Mouse (Mus musculus): ENCODE measurements around the gene Fbxl19. TPM values are rescaled to one million over a fixed set of nuclear protein-coding genes. Genes with fewer than 3 reads are reported as not detected.

Gene Fbxl19
- 7.4 and 15.2 TPM in 2 replicates for polyA plus RNA-seq (2014; fragmentation: Nextera tagmentation; extraction: Ambion mirVana)

GRCm38 (mm10) chr7:127744366-127745045 is at the start of gene Fbxl19:
Fbxl19 (plus strand) TSS chr7:127744543.
- peak within 1 kb of the TSS; percentile 41 for H3K9ac ChIP-seq (replicated peaks; ENCODE audit: low read length)
- ATAC-seq (ENCODE audit: low FRiP score, low TSS enrichment) = no peak
- peak; percentile 85 for DNase-seq
- H3K4me2 ChIP-seq (ENCODE audit: low read length) = peak within 1 kb of the TSS; percentile 83
- H3K4me1 ChIP-seq (ENCODE audit: control insufficient read depth, insufficient read depth, low read length) = peaks cover 18% of the 10 kb centered on the region
- no peaks in the 10 kb centered on the region for H3K9me3 ChIP-seq (ENCODE audit: control insufficient read depth, low read length)
- peak within 1 kb of the TSS; percentile 89 for H3K27ac ChIP-seq (replicated peaks; ENCODE audit: low read depth, low read length)
- H3K4me3 ChIP-seq (replicated peaks; ENCODE audit: low read depth, low read length) = peak within 1 kb of the TSS; percentile 93
- peaks cover 17% of the 10 kb centered on the region for H3K36me3 ChIP-seq (ENCODE audit: control insufficient read depth, insufficient read depth, low read length)
- H3K27me3 ChIP-seq (ENCODE audit: control insufficient read depth, insufficient read depth, low read length) = no peaks in the 10 kb centered on the region
- WGBS = under 1% methylated on average over 26 of the region's 26 CpGs

- no peaks in the 10 kb centered on the region for H3K4me1 ChIP-seq (ENCODE audit: control insufficient read depth, insufficient read depth, low read length)
- H3K9ac ChIP-seq (replicated peaks; ENCODE audit: low read length) = no peak overlapping the region
- no peak overlapping the region for H3K4me2 ChIP-seq (ENCODE audit: low read length)
- no peak for DNase-seq
- ATAC-seq (ENCODE audit: low FRiP score, low TSS enrichment) = no peak
- H3K36me3 ChIP-seq (ENCODE audit: control insufficient read depth, insufficient read depth, low read length) = peaks cover 38% of the 10 kb centered on the region
- H3K27ac ChIP-seq (replicated peaks; ENCODE audit: low read depth, low read length) = no peak overlapping the region
- WGBS = 85% methylated on average over 6 of the region's 6 CpGs
- no peaks in the 10 kb centered on the region for H3K27me3 ChIP-seq (ENCODE audit: control insufficient read depth, insufficient read depth, low read length)
- H3K9me3 ChIP-seq (ENCODE audit: control insufficient read depth, low read length) = no peaks in the 10 kb centered on the region
- H3K4me3 ChIP-seq (replicated peaks; ENCODE audit: low read depth, low read length) = no peak overlapping the region
Measured at GRCm38 (mm10) chr7:127698986-127699385, 45.4 kb upstream of the Fbxl19 start.

DNA sequence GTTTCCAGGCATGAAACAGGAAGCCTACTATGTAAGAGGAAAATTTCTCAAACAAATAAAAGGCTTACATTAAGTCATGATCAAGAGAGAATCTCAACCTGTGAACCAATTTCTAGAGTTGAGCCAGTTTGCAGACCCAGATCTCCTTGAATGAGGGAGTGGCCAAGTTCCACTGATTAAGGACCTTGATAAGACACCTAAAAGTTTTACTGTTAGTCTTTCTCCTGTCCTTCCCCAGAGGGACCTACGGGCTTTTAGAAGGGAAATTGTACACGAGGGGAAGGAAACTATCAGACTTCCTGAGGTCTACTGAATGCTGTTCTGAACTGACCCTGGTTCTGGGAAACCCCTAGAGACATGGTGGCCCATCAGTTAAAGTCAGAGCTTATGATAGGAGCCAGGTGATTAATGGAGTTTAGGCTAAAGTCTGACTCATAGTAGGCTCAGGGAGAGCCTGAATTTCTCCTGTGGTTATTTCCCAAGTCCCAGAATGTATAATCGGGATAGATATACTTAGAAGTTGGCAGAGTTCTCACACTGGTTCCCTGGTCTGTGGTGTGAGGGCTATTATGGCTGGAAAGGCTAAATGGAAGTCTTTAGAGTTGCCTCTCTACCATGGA is 43.5 kb upstream of the Fbxl19 start:
- Histone ChIP-seq H3K4me3 (replicated peaks; ENCODE audit: low read depth, low read length) (no peak overlapping the region), H3K4me2 (ENCODE audit: low read length) (no peak overlapping the region), H3K27ac (replicated peaks; ENCODE audit: low read depth, low read length) (no peak overlapping the region), H3K9ac (replicated peaks; ENCODE audit: low read length) (no peak overlapping the region), H3K4me1 (ENCODE audit: control insufficient read depth, insufficient read depth, low read length) (no peaks in the 10 kb centered on the region), H3K9me3 (ENCODE audit: control insufficient read depth, low read length) (no peaks in the 10 kb centered on the region), H3K36me3 (ENCODE audit: control insufficient read depth, insufficient read depth, low read length) (peaks cover 53% of the 10 kb centered on the region), H3K27me3 (ENCODE audit: control insufficient read depth, insufficient read depth, low read length) (no peaks in the 10 kb centered on the region)
- ATAC-seq (ENCODE audit: low FRiP score, low TSS enrichment) = no peak
- 93% methylated on average over 3 of the region's 3 CpGs for WGBS
- DNase-seq = no peak

- no peak for DNase-seq
- 96% methylated on average over 8 of the region's 8 CpGs for WGBS
- H3K9me3 ChIP-seq (ENCODE audit: control insufficient read depth, low read length) = no peaks in the 10 kb centered on the region
- H3K4me1 ChIP-seq (ENCODE audit: control insufficient read depth, insufficient read depth, low read length) = peaks cover 12% of the 10 kb centered on the region
- peaks cover 53% of the 10 kb centered on the region for H3K36me3 ChIP-seq (ENCODE audit: control insufficient read depth, insufficient read depth, low read length)
- no peak overlapping the region for H3K4me3 ChIP-seq (replicated peaks; ENCODE audit: low read depth, low read length)
- no peaks in the 10 kb centered on the region for H3K27me3 ChIP-seq (ENCODE audit: control insufficient read depth, insufficient read depth, low read length)
- no peak overlapping the region for H3K27ac ChIP-seq (replicated peaks; ENCODE audit: low read depth, low read length)
- no peak overlapping the region for H3K4me2 ChIP-seq (ENCODE audit: low read length)
- ATAC-seq (ENCODE audit: low FRiP score, low TSS enrichment) = no peak
- H3K9ac ChIP-seq (replicated peaks; ENCODE audit: low read length) = no peak overlapping the region
Measured at GRCm38 (mm10) chr7:127703561-127704178, 40.7 kb upstream of the Fbxl19 start.

- H3K4me1 ChIP-seq (ENCODE audit: control insufficient read depth, insufficient read depth, low read length) = peaks cover 18% of the 10 kb centered on the region
- H3K9ac ChIP-seq (replicated peaks; ENCODE audit: low read length) = no peak overlapping the region
- WGBS = 82% methylated on average over 6 of the region's 6 CpGs
- no peak overlapping the region for H3K27ac ChIP-seq (replicated peaks; ENCODE audit: low read depth, low read length)
- H3K27me3 ChIP-seq (ENCODE audit: control insufficient read depth, insufficient read depth, low read length) = no peaks in the 10 kb centered on the region
- peaks cover 48% of the 10 kb centered on the region for H3K36me3 ChIP-seq (ENCODE audit: control insufficient read depth, insufficient read depth, low read length)
- H3K9me3 ChIP-seq (ENCODE audit: control insufficient read depth, low read length) = no peaks in the 10 kb centered on the region
- no peak for ATAC-seq (ENCODE audit: low FRiP score, low TSS enrichment)
- DNase-seq = no peak
- H3K4me3 ChIP-seq (replicated peaks; ENCODE audit: low read depth, low read length) = no peak overlapping the region
- H3K4me2 ChIP-seq (ENCODE audit: low read length) = no peak overlapping the region
Measured at GRCm38 (mm10) chr7:127704598-127704997, 39.7 kb upstream of the Fbxl19 start.

GRCm38 (mm10) chr7:127705706-127706105 is 38.6 kb upstream of the Fbxl19 start:
- ATAC-seq (ENCODE audit: low FRiP score, low TSS enrichment) = no peak
- no peaks in the 10 kb centered on the region for H3K27me3 ChIP-seq (ENCODE audit: control insufficient read depth, insufficient read depth, low read length)
- no peak for DNase-seq
- H3K27ac ChIP-seq (replicated peaks; ENCODE audit: low read depth, low read length) = no peak overlapping the region
- H3K4me1 ChIP-seq (ENCODE audit: control insufficient read depth, insufficient read depth, low read length) = peaks cover 18% of the 10 kb centered on the region
- no peak overlapping the region for H3K4me2 ChIP-seq (ENCODE audit: low read length)
- no peak overlapping the region for H3K9ac ChIP-seq (replicated peaks; ENCODE audit: low read length)
- H3K36me3 ChIP-seq (ENCODE audit: control insufficient read depth, insufficient read depth, low read length) = peaks cover 37% of the 10 kb centered on the region
- no peaks in the 10 kb centered on the region for H3K9me3 ChIP-seq (ENCODE audit: control insufficient read depth, low read length)
- no peak overlapping the region for H3K4me3 ChIP-seq (replicated peaks; ENCODE audit: low read depth, low read length)
- WGBS = 77% methylated on average over 4 of the region's 4 CpGs

- 25% methylated on average over 22 of the region's 22 CpGs for WGBS
- no peaks in the 10 kb centered on the region for H3K9me3 ChIP-seq (ENCODE audit: control insufficient read depth, low read length)
- peak overlapping the region; percentile 90 for H3K9ac ChIP-seq (replicated peaks; ENCODE audit: low read length)
- DNase-seq (peak; percentile 40), ATAC-seq (ENCODE audit: low FRiP score, low TSS enrichment) (no peak)
- H3K36me3 ChIP-seq (ENCODE audit: control insufficient read depth, insufficient read depth, low read length) = peaks cover 37% of the 10 kb centered on the region
- H3K4me3 ChIP-seq (replicated peaks; ENCODE audit: low read depth, low read length) = peak overlapping the region; percentile 78
- H3K27me3 ChIP-seq (ENCODE audit: control insufficient read depth, insufficient read depth, low read length) = no peaks in the 10 kb centered on the region
- peak overlapping the region; percentile 95 for H3K27ac ChIP-seq (replicated peaks; ENCODE audit: low read depth, low read length)
- H3K4me1 ChIP-seq (ENCODE audit: control insufficient read depth, insufficient read depth, low read length) = peaks cover 18% of the 10 kb centered on the region
- H3K4me2 ChIP-seq (ENCODE audit: low read length) = peak overlapping the region; percentile 69
Measured at GRCm38 (mm10) chr7:127707045-127707956, 37.0 kb upstream of the Fbxl19 start.

- Histone ChIP-seq H3K9ac (replicated peaks; ENCODE audit: low read length) (peak overlapping the region; percentile 90), H3K36me3 (ENCODE audit: control insufficient read depth, insufficient read depth, low read length) (peaks cover 33% of the 10 kb centered on the region), H3K4me2 (ENCODE audit: low read length) (peak overlapping the region; percentile 69), H3K4me1 (ENCODE audit: control insufficient read depth, insufficient read depth, low read length) (peaks cover 18% of the 10 kb centered on the region), H3K27me3 (ENCODE audit: control insufficient read depth, insufficient read depth, low read length) (no peaks in the 10 kb centered on the region), H3K4me3 (replicated peaks; ENCODE audit: low read depth, low read length) (peak overlapping the region; percentile 78), H3K27ac (replicated peaks; ENCODE audit: low read depth, low read length) (peak overlapping the region; percentile 95), H3K9me3 (ENCODE audit: control insufficient read depth, low read length) (no peaks in the 10 kb centered on the region)
- no peak for ATAC-seq (ENCODE audit: low FRiP score, low TSS enrichment)
- DNase-seq = no peak
- under 1% methylated on average over 5 of the region's 5 CpGs for WGBS
Measured at GRCm38 (mm10) chr7:127707957-127708206, 36.5 kb upstream of the Fbxl19 start.
